Mouse (Mus musculus) heart, adult 10 weeks (tissue): ENCODE data around the gene Tmem223. TPM values are rescaled to one million over a fixed set of nuclear protein-coding genes. Genes with fewer than 3 reads are reported as not detected.

ENCODE experiments used
- polyA plus RNA-seq: library from polyadenylated mRNA; stranded (reverse); fragments of 350-450 nt; fragmentation: Illumina TruSeq; extraction: RNeasy Lipid Tissue Mini Kit (QIAGEN cat#74804); gene quantifications from one replicate; pipeline ENCODE4 v1.2.3, GENCODE M21; 2014; ENCODE audit warnings: low read depth, low replicate concordance

The Tmem223 gene
- polyA plus RNA-seq, 1 experiment from 2014 or later = 132 TPM

Other genes with a start within 250 kb of the Tmem223 start
- 0.65 TPM for gene Slc22a8, start 179.7 kb upstream of the Tmem223 start, polyA plus RNA-seq
- gene Slc22a6, start 153.0 kb upstream of the Tmem223 start, polyA plus RNA-seq = not detected
- not detected for gene Chrm1, start 107.2 kb upstream of the Tmem223 start, polyA plus RNA-seq
- 53.3 TPM for gene Slc3a2, start 47.6 kb upstream of the Tmem223 start, polyA plus RNA-seq
- gene Wdr74, start 35.2 kb upstream of the Tmem223 start, polyA plus RNA-seq = 21.9 TPM
- not detected for gene 1700092M07Rik, start 30.3 kb upstream of the Tmem223 start, polyA plus RNA-seq
- gene Stx5a, start 29.6 kb upstream of the Tmem223 start, polyA plus RNA-seq = 51.6 TPM
- gene Nxf1, start 13.9 kb upstream of the Tmem223 start, polyA plus RNA-seq = 80.9 TPM
- 18.0 TPM for gene Tmem179b, start 3.5 kb downstream of the Tmem223 start, polyA plus RNA-seq
- gene Taf6l, start 15.4 kb downstream of the Tmem223 start, polyA plus RNA-seq = 4.8 TPM
- gene Polr2g, start 27.6 kb downstream of the Tmem223 start, polyA plus RNA-seq = 84.7 TPM
- 1.9 TPM for gene Zbtb3, start 31.6 kb downstream of the Tmem223 start, polyA plus RNA-seq
- 19.7 TPM for gene Ttc9c, start 48.3 kb downstream of the Tmem223 start, polyA plus RNA-seq
- 53.1 TPM for gene Hnrnpul2, start 49.0 kb downstream of the Tmem223 start, polyA plus RNA-seq
- not detected for gene AC129217.1, start 58.8 kb downstream of the Tmem223 start, polyA plus RNA-seq
- 28.4 TPM for gene Bscl2, start 66.5 kb downstream of the Tmem223 start, polyA plus RNA-seq
- gene Gng3, start 68.2 kb downstream of the Tmem223 start, polyA plus RNA-seq = not detected
- 3.0 TPM for gene Lrrn4cl, start 79.8 kb downstream of the Tmem223 start, polyA plus RNA-seq
- gene Ubxn1, start 100.5 kb downstream of the Tmem223 start, polyA plus RNA-seq = 129 TPM
- gene Uqcc3, start 109.9 kb downstream of the Tmem223 start, polyA plus RNA-seq = 58.9 TPM
- gene Lbhd1, start 112.7 kb downstream of the Tmem223 start, polyA plus RNA-seq = 0.76 TPM
- gene Gm49403, start 112.9 kb downstream of the Tmem223 start, polyA plus RNA-seq = not detected
- 33.7 TPM for gene 1810009A15Rik, start 117.9 kb downstream of the Tmem223 start, polyA plus RNA-seq
- not detected for gene Gm49416, start 117.9 kb downstream of the Tmem223 start, polyA plus RNA-seq
- gene Ints5, start 122.0 kb downstream of the Tmem223 start, polyA plus RNA-seq = 8.8 TPM
- gene Ganab, start 127.1 kb downstream of the Tmem223 start, polyA plus RNA-seq = 55.4 TPM
- gene B3gat3, start 149.4 kb downstream of the Tmem223 start, polyA plus RNA-seq = 39.6 TPM
- gene Rom1, start 158.4 kb downstream of the Tmem223 start, polyA plus RNA-seq = 19.5 TPM
- gene Eml3, start 158.6 kb downstream of the Tmem223 start, polyA plus RNA-seq = 11.8 TPM
- 34.6 TPM for gene Mta2, start 170.9 kb downstream of the Tmem223 start, polyA plus RNA-seq
- 9.8 TPM for gene Tut1, start 182.9 kb downstream of the Tmem223 start, polyA plus RNA-seq
- gene Eef1g, start 196.0 kb downstream of the Tmem223 start, polyA plus RNA-seq = 285 TPM
- gene Ahnak, start 218.3 kb downstream of the Tmem223 start, polyA plus RNA-seq = 84.3 TPM